Mouse (Mus musculus) lung, postnatal 4 days (tissue): Measurements from ENCODE around the gene Six1.
"Not testable (repeated sequence)": the region's sequence is repeated elsewhere in the genome, so short reads cannot be mapped to it uniquely, and the experiment has no call there.

ENCODE experiments used
- DNase-seq, 2 experiments: peaks; one replicate each; pipeline ENCODE4 v3.0.0; 2021

The Six1 gene

DNA sequence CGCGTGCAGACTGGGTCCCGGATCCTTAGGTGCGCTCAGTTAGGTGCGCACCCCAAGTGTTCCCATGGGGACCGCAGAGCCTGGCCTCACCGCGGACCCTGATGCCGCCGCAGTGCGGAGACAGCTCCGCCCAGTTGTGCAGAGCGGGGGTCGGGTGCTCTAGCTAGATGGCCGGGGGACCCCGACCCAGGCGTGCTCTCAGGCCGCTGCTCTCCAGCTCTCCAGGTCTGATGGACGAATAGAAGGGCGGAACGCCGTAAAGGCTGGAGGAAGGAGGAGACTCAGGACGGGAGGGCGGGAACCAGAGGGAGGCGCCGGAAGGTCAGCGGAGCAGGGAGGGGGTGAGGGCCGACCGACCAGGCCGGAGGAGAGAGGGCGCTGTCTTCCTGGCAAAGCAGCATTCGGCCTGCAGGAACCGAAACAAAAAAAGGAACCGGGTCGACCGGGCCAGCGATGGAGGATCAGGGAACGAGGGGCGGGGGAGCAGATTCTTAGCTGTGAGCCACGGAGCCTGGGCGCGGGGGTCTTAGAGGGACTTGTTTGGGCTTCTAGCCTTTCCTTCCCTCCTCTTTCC lies at the start of gene Six1:
TSS of gene Six1 (minus strand) at position 220 of the 574 bp plus-strand sequence.
- peak; percentile 88 for DNase-seq

DNA sequence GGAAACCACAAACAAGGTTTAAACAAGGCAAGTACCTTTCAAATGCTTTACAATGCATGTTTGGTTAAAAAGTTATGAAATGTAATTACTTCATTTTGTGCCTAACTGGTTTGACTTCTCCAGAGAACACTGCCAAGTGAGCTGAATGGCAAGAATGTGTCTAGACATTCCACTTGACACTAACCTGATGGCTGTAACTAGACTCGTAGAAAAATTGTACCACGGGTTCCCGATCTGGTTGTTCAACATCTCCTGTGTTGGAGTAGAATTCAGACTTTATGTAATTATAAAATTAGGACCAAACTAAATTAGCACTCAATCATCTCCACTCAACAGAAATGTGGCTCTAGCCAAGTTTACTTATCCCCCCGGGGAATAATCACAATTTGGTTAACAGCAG lies 44.9 kb upstream of the Six1 start:
- DNase-seq, result no peak

DNA sequence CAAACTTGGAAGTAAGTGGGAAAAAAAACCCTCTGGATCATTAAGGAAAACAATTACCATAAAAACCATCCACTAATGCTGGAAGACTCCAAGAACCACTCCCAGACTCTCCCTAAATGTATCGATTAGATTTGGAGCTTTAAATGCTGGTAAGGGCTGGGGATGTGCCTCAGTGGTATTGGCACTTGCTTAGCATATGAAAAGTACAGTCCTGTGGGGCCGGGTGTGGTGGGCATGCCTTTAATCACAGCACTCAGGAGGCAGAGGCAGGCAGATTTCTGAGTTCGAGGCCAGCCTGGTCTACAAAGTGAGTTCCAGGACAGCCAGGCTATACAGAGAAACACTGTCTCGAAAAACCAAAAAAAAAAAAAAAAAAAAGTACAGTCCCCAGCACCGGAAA lies 42.5 kb upstream of the Six1 start:
- DNase-seq, result not testable (repeated sequence)

- DNase-seq, result no peak
These were observed 40.9 kb upstream of the Six1 start for GRCm38 (mm10) chr12:73094605-73095004.

DNA sequence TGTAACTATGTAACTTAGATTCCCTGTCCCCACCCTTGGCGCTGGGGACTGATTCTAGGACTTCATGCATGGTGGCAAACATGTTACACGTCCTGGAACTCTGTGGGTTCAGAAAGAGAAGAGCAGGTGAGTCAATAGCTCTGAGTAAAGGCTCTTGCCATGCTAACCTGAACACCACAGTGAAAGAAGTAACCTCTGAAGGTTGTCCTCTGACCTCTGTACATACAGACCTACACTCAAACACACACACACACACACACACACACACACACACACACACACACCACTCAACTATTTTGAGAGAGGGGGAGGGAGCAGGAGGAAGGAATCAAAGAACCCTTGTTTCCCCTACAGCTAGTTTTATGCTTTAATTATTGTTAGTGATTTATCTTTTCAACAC lies 40.5 kb upstream of the Six1 start:
- no peak for DNase-seq

DNA sequence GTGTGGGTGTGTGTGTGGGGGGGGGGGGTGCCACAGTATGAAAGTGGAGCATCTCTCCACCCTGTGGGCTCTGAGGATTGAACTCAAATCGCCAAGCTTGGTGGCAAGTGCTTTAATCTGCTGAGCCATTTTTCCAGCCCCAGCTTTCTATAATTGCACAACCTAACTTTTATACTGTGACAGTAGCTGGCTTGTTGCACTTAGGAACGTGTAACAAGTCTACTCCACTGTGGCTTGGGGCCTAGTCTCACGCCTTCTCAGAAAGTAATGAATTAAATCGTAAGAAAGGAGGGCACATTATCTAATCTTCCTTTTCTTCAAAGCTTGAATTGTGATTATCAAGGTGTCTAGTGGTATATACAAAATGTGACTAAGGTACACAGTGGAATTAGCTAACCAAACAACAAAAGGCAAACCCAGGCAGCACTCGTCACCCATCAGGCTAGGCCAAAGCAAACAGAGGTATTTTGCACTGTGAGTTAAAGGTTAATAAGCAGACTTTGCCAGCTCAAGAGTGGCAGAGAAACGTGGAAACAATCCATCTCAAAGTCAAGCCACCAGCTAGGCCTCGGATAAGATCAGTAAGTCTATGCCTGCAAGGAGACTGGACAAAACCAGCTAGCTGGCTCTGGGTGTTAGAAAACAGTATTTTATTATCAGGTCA lies 37.1 kb upstream of the Six1 start:
- no peak for DNase-seq

- no peak for DNase-seq
These were observed 35.2 kb upstream of the Six1 start for GRCm38 (mm10) chr12:73088911-73089310.

- peak in 1 of 2 experiments; percentile 22 for DNase-seq
These were observed 34.8 kb upstream of the Six1 start for GRCm38 (mm10) chr12:73088500-73088899.

DNA sequence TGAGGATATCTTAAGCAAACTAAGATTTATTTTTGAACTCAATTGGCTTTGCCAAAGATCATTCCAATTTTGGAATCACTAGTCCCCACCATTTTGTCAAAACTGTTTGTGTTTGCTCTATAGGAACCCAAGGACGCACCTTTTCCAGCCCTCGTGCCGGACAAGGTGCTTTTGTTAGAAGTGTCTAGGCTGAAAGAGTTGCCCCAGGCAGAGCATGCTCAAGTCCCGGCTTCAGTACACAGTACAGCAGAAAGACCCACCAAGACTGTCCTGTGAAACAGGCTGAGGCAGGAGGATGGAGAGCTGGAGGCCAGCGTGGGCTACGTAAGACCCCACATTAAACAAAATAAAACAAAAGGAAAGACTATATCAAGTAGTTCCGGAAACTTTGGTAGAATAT lies 33.4 kb upstream of the Six1 start:
- no peak for DNase-seq

- no peak for DNase-seq
These were observed 32.3 kb upstream of the Six1 start for GRCm38 (mm10) chr12:73085739-73086630.

DNA sequence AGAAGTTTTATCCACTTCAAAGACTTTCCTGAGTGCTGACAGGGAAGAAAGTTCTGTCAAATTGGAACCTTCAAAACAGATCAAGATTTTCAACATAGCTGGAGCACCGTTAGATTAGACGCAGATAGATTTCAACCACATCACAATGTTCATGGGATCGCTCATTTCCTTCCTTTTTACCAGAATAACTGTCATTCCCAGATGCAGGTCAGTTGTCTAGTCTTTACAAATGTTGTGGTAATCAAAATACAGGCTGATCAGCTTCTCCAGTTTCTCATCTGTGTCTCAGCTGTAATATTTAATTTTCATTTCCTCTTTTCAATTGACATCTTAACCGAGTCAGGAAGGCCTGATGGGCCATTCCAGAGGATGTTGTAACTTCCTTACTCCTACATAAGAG lies 30.1 kb upstream of the Six1 start:
- no peak for DNase-seq

GRCm38 (mm10) chr12:73081828-73082227 lies 28.1 kb upstream of the Six1 start:
- DNase-seq, result not testable (repeated sequence)

DNA sequence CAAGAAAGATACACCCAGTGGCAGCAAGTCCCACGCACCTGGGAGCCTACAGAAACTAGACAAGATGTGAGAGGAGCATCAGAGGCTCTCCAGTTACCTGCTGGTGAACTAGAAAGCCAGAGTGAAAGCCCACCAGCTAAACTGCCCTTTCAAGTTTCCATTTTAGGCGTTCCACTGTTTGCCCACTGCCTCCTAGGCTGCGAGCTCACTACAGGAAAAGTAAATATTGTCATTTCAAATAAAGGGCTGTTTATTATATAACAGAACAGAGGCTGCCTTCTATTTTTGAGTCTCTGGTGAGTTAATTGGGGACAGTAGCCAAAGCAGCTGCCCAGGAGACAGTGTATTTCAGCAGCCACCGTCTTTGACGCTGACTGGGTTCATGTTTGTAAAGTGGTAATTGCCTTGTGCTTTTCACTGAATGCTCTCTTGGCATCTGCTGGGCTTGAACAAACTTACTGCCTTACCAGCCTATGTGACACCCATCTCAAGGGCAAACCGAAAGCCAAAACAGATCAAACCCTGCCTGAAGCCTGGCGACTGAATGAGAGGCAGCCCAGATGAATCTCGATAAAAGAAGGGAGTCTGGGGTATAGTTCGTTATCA lies 7.2 kb upstream of the Six1 start:
- no peak for DNase-seq

GRCm38 (mm10) chr12:73057492-73057891 lies 3.8 kb upstream of the Six1 start:
- DNase-seq, result no peak

DNA sequence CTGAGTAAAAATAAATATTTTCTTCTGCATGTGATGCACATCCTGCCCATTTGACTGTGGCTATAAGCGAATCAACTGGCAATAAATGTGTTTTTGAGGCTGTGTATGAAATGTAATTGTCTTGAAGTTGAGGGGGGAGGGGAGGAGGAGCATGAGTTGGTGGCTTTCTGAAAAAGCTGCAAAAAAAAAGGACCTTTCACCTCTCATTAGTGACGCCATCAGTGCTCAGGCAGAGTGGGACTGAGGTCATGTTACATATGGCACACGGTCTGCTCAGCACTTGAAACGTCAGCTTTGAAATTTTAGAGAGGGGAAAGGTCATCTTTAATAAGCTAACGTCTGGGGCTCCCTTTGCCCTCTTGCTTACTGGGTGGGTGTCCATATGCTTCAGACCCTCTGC lies 1.8 kb upstream of the Six1 start:
- no peak for DNase-seq

GRCm38 (mm10) chr12:73054576-73055185 lies 994 bp upstream of the Six1 start:
- DNase-seq, result no peak

DNA sequence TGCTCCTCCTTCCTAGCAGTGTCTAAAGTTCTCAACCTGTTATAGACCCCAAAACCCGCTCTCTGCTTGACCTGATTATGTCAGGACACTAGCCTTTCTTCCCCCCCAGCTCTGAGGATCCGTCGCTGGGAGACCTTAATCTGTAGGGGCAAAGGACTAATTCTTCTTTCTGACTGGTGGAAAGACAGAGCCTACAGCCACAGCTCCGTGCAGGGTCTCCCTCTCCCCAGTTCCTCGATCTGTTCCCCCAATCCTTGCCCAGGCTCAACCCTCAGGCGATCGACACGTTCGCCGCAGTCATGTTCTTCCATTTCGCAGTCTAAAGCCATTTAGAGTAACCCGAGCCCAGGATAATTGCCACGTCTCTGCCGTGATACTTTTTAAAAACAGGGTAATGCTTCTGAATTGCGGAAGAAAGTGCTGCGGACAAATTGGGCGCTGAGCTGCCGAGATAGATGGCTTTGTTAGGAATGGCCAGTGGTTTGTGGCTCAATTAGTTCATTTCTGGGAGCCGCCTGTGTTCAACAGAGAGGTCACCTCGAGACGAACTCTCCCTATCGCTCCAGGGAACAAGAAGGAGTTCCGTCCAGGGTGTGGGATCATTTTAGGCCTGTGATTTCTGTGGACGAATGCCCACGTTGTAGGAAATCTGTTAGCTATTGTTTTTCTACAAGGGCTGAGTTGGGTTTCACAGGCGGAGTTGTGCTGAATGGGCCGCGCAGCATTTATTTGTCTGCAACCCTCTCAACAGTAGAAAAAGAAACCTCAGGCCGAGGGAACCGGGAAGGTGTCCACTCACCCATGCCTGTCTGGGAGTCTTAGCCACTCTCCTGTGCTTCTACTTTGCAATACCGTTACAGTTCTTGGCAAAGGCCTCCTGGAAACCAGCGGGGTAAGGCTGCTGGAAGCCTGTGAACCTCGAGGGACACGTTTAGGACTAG lies 766 bp downstream of the Six1 start:
- peak in 1 of 2 experiments; percentile 21 for DNase-seq

DNA sequence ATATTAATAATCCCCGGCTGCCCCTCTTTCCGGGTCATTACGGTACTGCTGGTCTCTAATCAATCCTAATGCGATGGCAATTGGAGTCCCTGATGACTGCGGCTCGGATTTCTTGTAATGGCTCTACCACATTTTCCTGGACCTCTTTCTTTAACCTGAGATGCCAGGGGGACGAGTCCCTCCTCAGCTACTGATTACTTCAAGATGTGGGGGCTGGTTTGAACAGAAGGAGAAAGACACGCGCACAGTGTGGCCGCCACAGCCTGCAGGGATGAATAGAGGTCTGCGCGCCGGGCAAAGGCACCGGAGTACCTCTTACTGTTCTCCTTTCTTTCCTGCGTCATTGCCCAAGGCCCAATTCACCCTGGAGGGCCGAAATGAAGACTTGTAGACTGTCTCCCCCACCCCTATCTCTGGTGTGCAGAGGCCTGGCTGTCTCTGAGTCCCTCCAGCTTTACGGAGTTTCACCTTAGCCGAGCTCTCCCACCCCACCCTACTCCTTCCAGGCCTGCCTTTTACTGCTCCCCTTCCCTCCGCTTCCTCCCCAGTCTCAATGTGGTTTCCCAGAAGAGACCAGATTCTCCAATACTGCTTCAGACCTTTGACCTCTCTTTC lies 1.5 kb downstream of the Six1 start:
- no peak for DNase-seq

- no peak for DNase-seq
These were observed 2.7 kb downstream of the Six1 start for GRCm38 (mm10) chr12:73050811-73051580.

- DNase-seq, result no peak
These were observed 3.4 kb downstream of the Six1 start for GRCm38 (mm10) chr12:73050305-73050704.
